Mouse (Mus musculus): ENCODE data around the gene Gm20498. TPM values are rescaled to one million over a fixed set of nuclear protein-coding genes. Genes with fewer than 3 reads are reported as not detected.

Gene Gm20498
- total and polyA plus RNA-seq, 3 experiments = 41.5 to 46.2 TPM; not detected in 1

- H3K79me2 ChIP-seq (ENCODE audit: control insufficient read depth, insufficient read depth, low read length, poor library complexity) = no peaks in the 10 kb centered on the region
- H3K27ac ChIP-seq (ENCODE audit: control insufficient read depth, low read depth, low read length) = no peak overlapping the region
- TF ChIP-seq RAD21 (IDR thresholded peaks at IDR 0.05; ENCODE audit: low read depth, low read length) (no peak), MYB (IDR thresholded peaks at IDR 0.05; ENCODE audit: low read depth, low read length) (no peak)
- H3K36me3 ChIP-seq (ENCODE audit: control insufficient read depth in 1 of 2, insufficient read depth in 2 of 2, low read length in 2 of 2) = no peaks in the 10 kb centered on the region
- H3K27me3 ChIP-seq (ENCODE audit: control insufficient read depth in 1 of 2, insufficient read depth in 2 of 2, low read length in 2 of 2) = peaks cover 0 to 7% of the 10 kb centered on the region in 2 experiments
- H3K9me3 ChIP-seq (replicated peaks; ENCODE audit: insufficient read depth, low read length) = no peaks in the 10 kb centered on the region
- H3K4me3 ChIP-seq (ENCODE audit: control insufficient read depth in 1 of 2, insufficient read depth in 1 of 2, low read depth in 2 of 2, low read length in 2 of 2) = no peak overlapping the region
- DNase-seq (ENCODE audit: low read depth, low spot score) = no peak
- no peak overlapping the region for H3K9ac ChIP-seq (ENCODE audit: control insufficient read depth, low read depth, low read length, poor library complexity, severe bottlenecking)
- no peaks in the 10 kb centered on the region for H3K4me1 ChIP-seq (ENCODE audit: control insufficient read depth in 1 of 2, insufficient read depth in 2 of 2, low read length in 2 of 2)
Observed at GRCm38 (mm10) chr12:81321021-81321420, 211.7 kb downstream of the Gm20498 start.

GRCm38 (mm10) chr12:81317811-81318210 is 214.9 kb downstream of the Gm20498 start:
- no peaks in the 10 kb centered on the region for H3K4me1 ChIP-seq (ENCODE audit: control insufficient read depth in 1 of 2, insufficient read depth in 2 of 2, low read length in 2 of 2)
- H3K79me2 ChIP-seq (ENCODE audit: control insufficient read depth, insufficient read depth, low read length, poor library complexity) = no peaks in the 10 kb centered on the region
- no peak overlapping the region for H3K4me3 ChIP-seq (ENCODE audit: control insufficient read depth in 1 of 2, insufficient read depth in 1 of 2, low read depth in 2 of 2, low read length in 2 of 2)
- TF ChIP-seq HCFC1 (IDR thresholded peaks at IDR 0.05; ENCODE audit: low read depth, low read length) = no peak
- TF ChIP-seq EP300 (IDR thresholded peaks at IDR 0.05; ENCODE audit: low read depth in 1 of 2, low read length in 2 of 2) = no peak
- peaks cover 0 to 6% of the 10 kb centered on the region in 2 experiments for H3K27me3 ChIP-seq (ENCODE audit: control insufficient read depth in 1 of 2, insufficient read depth in 2 of 2, low read length in 2 of 2)
- no peak overlapping the region for H3K27ac ChIP-seq (ENCODE audit: control insufficient read depth, low read depth, low read length)
- DNase-seq (ENCODE audit: low read depth, low spot score) = no peak
- no peaks in the 10 kb centered on the region for H3K9me3 ChIP-seq (replicated peaks; ENCODE audit: insufficient read depth, low read length)
- H3K36me3 ChIP-seq (ENCODE audit: control insufficient read depth in 1 of 2, insufficient read depth in 2 of 2, low read length in 2 of 2) = no peaks in the 10 kb centered on the region
- no peak overlapping the region for H3K9ac ChIP-seq (ENCODE audit: control insufficient read depth, low read depth, low read length, poor library complexity, severe bottlenecking)

- Histone ChIP-seq H3K9ac (ENCODE audit: control insufficient read depth, low read depth, low read length, poor library complexity, severe bottlenecking) (no peak overlapping the region), H3K9me3 (replicated peaks; ENCODE audit: insufficient read depth, low read length) (no peaks in the 10 kb centered on the region), H3K27ac (ENCODE audit: control insufficient read depth, low read depth, low read length) (no peak overlapping the region), H3K4me3 (ENCODE audit: control insufficient read depth in 1 of 2, insufficient read depth in 1 of 2, low read depth in 2 of 2, low read length in 2 of 2) (no peak overlapping the region), H3K27me3 (ENCODE audit: control insufficient read depth in 1 of 2, insufficient read depth in 2 of 2, low read length in 2 of 2) (peaks cover 2 to 6% of the 10 kb centered on the region in 2 experiments), H3K79me2 (ENCODE audit: control insufficient read depth, insufficient read depth, low read length, poor library complexity) (no peaks in the 10 kb centered on the region), H3K4me1 (ENCODE audit: control insufficient read depth in 1 of 2, insufficient read depth in 2 of 2, low read length in 2 of 2) (no peaks in the 10 kb centered on the region), H3K36me3 (ENCODE audit: control insufficient read depth in 1 of 2, insufficient read depth in 2 of 2, low read length in 2 of 2) (no peaks in the 10 kb centered on the region)
- no peak for TF ChIP-seq TBP (IDR thresholded peaks at IDR 0.05; ENCODE audit: low read depth, low read length)
- no peak for DNase-seq (ENCODE audit: low read depth, low spot score)
Observed at GRCm38 (mm10) chr12:81315953-81316352, 216.8 kb downstream of the Gm20498 start.

Other genes with a start within 250 kb of the Gm20498 start
- gene Slc8a3, start 199.7 kb downstream of the Gm20498 start, total RNA-seq (2012; rRNA removed) = not detected in 2 replicates
- not detected for gene Slc8a3, start 199.7 kb downstream of the Gm20498 start, polyA plus RNA-seq (2012; ENCODE audit: insufficient read depth in 1 of 2, insufficient read length in 2 of 2, low read depth in 1 of 2, low replicate concordance in 2 of 2, missing spikeins in 1 of 2)
- 0.19 and 0.33 TPM in 2 replicates for gene Gm4787, start 153.4 kb downstream of the Gm20498 start, total RNA-seq (2012; rRNA removed)
- under 1 TPM in 1 of 2 experiments, not detected in 1; 0.08 TPM for gene Gm4787, start 153.4 kb downstream of the Gm20498 start, polyA plus RNA-seq (2012; ENCODE audit: insufficient read depth in 1 of 2, insufficient read length in 2 of 2, low read depth in 1 of 2, low replicate concordance in 2 of 2, missing spikeins in 1 of 2)
- 0.42 and 0.46 TPM in 2 replicates for gene Adam4, start 111.0 kb downstream of the Gm20498 start, total RNA-seq (2012; rRNA removed)
- under 1 TPM in 1 of 2 experiments, not detected in 1; 0.15 TPM for gene Adam4, start 111.0 kb downstream of the Gm20498 start, polyA plus RNA-seq (2012; ENCODE audit: insufficient read depth in 1 of 2, insufficient read length in 2 of 2, low read depth in 1 of 2, low replicate concordance in 2 of 2, missing spikeins in 1 of 2)
- gene Cox16, start 47.8 kb downstream of the Gm20498 start, total RNA-seq (2012; rRNA removed) = 94.6 and 99.1 TPM in 2 replicates
- gene Cox16, start 47.8 kb downstream of the Gm20498 start, polyA plus RNA-seq (2012; ENCODE audit: insufficient read depth in 1 of 2, insufficient read length in 2 of 2, low read depth in 1 of 2, low replicate concordance in 2 of 2, missing spikeins in 1 of 2) = 10 to 100 TPM in 1 of 2 experiments, not detected in 1; 49.6 TPM
- 12.3 and 14.7 TPM in 2 replicates for gene Synj2bp, start within 50 bp of the Gm20498 start, total RNA-seq (2012; rRNA removed)
- gene Synj2bp, start within 50 bp of the Gm20498 start, polyA plus RNA-seq (2012; ENCODE audit: insufficient read depth in 1 of 2, insufficient read length in 2 of 2, low read depth in 1 of 2, low replicate concordance in 2 of 2, missing spikeins in 1 of 2) = 10 to 100 TPM in 1 of 2 experiments, not detected in 1; 19.3 TPM
- gene Adam21, start 35.6 kb upstream of the Gm20498 start, total RNA-seq (2012; rRNA removed) = 0.08 and 0.10 TPM in 2 replicates
- gene Adam21, start 35.6 kb upstream of the Gm20498 start, polyA plus RNA-seq (2012; ENCODE audit: insufficient read depth in 1 of 2, insufficient read length in 2 of 2, low read depth in 1 of 2, low replicate concordance in 2 of 2, missing spikeins in 1 of 2) = under 1 TPM in 1 of 2 experiments, not detected in 1; 0.06 TPM
- 41.8 and 49.2 TPM in 2 replicates for gene Med6, start 62.1 kb upstream of the Gm20498 start, total RNA-seq (2012; rRNA removed)
- gene Med6, start 62.1 kb upstream of the Gm20498 start, polyA plus RNA-seq (2012; ENCODE audit: insufficient read depth in 1 of 2, insufficient read length in 2 of 2, low read depth in 1 of 2, low replicate concordance in 2 of 2, missing spikeins in 1 of 2) = 10 to 100 TPM in 1 of 2 experiments, not detected in 1; 44.4 TPM
- gene Ttc9, start 98.3 kb upstream of the Gm20498 start, total RNA-seq (2012; rRNA removed) = not detected in 2 replicates
- gene Ttc9, start 98.3 kb upstream of the Gm20498 start, polyA plus RNA-seq (2012; ENCODE audit: insufficient read depth in 1 of 2, insufficient read length in 2 of 2, low read depth in 1 of 2, low replicate concordance in 2 of 2, missing spikeins in 1 of 2) = not detected
- not detected in 2 replicates for gene Map3k9, start 248.3 kb upstream of the Gm20498 start, total RNA-seq (2012; rRNA removed)
- gene Map3k9, start 248.3 kb upstream of the Gm20498 start, polyA plus RNA-seq (2012; ENCODE audit: insufficient read depth in 1 of 2, insufficient read length in 2 of 2, low read depth in 1 of 2, low replicate concordance in 2 of 2, missing spikeins in 1 of 2) = not detected